Mouse (Mus musculus): ENCODE data around the gene Apln. TPM values are rescaled to one million over a fixed set of nuclear protein-coding genes. Genes with fewer than 3 reads are reported as not detected.

Gene Apln
- 0.28 TPM for polyA plus RNA-seq (2017; shearing (Covaris generic))

DNA sequence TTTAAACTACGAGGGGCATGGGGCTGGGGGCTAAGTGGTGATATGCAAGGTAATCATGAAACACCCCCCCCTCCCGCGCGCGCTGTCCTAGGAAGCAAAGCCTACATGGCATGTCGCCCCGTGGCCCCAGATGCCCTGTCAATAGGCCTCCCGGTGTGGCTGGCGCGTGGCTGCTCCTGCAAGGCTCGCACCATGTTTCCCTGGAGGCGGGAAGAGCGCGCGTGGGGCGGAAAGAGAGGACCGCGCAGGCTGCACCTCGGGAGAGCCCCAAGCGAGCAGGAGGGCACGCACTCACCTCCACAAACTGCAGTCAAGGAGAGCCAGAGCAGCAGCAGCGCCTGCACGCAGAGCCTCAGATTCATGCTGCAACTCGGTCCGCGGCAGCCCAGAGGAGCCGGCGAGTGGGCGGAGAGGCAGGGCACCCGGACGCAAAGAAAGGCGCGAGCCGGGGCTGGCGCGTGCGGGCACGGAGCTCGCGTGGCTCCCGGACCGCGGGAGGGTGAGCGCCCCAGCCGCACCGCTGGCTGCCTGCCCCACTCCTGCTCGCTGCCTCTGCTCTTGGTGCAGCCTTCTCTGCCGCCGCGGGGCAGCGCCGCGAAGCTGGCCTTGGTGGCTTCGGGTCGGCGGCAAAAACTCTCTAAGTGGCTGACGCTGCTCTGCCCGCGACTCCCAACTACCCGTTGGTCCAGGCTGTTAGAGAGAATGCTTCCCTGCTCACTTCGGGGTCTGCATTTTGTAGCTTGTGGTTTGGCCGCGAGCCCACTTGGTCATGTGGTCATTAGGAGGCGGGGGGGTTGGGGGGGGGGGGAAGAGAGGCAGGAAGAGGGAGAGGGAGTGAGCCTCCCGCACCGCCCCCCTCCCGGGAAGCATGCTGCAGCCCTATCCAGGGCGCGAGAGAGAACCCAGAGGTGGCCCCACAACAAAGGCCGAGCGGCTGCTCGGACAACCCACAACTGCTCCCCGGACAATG, at the start of gene Apln:
Gene Apln (minus strand): TSS at position 710 of the 970 bp plus-strand sequence.

Other genes with a start within 250 kb of the Apln start
- not detected for gene Smarca1, start 141.9 kb downstream of the Apln start, polyA plus RNA-seq (2017; shearing (Covaris generic))
- gene Ocrl, start 122.5 kb downstream of the Apln start, polyA plus RNA-seq (2017; shearing (Covaris generic)), result 9.4 TPM
- 0.23 TPM for gene Xpnpep2, start 73.9 kb upstream of the Apln start, polyA plus RNA-seq (2017; shearing (Covaris generic))
- 417 TPM for gene Sash3, start 111.6 kb upstream of the Apln start, polyA plus RNA-seq (2017; shearing (Covaris generic))
- gene Zdhhc9, start 174.0 kb upstream of the Apln start, polyA plus RNA-seq (2017; shearing (Covaris generic)), result 32.0 TPM
- 22.1 TPM for gene Utp14a, start 222.0 kb upstream of the Apln start, polyA plus RNA-seq (2017; shearing (Covaris generic))

Measured in CD4-positive, CD25-positive, alpha-beta regulatory T cell (primary cell).